Mouse (Mus musculus) urinary bladder, postnatal 36 days (tissue): ENCODE data around the gene Prss44.

Experiments used
- DNase-seq, 2 experiments: peaks; one replicate each; pipeline ENCODE4 v3.0.0; 2022; ENCODE audit warnings: low spot score in 2 of 2, mixed read lengths in 1 of 2

Gene Prss44

GRCm38 (mm10) chr9:110826390-110826789 is 12.6 kb downstream of the Prss44 start, which contains the start of gene Prss43:
TSS of gene Prss43 (plus strand) at chr9:110826690.
- DNase-seq = no peak

DNA sequence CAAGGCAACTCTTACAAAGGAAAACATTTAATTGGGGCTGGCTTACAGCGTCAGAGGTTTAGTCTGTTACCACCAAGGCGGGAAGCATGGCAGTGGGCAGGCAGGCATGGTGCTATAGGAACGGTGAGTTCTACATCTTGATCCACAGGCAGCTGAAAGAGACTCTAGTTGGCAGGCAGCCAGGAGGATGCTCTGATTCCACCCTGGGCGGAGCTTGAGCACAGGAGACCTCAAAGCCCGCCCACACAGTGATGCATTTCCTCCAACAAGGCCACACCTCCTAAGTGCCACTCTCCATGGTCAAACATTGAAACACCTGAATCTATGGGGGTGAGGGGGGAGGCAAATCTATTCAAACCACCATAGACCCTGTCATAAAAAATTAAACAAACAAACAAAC is 19.2 kb downstream of the Prss44 start:
- DNase-seq = no peak

GRCm38 (mm10) chr9:110834411-110834810 is 20.6 kb downstream of the Prss44 start, which contains the start of gene Prss45:
TSS of gene Prss45 (plus strand) at chr9:110834588.
- no peak for DNase-seq

- DNase-seq = no peak
Observed at GRCm38 (mm10) chr9:110834961-110835360, 21.2 kb downstream of the Prss44 start.

GRCm38 (mm10) chr9:110836112-110836511 is 22.3 kb downstream of the Prss44 start:
- no peak for DNase-seq

GRCm38 (mm10) chr9:110840905-110841304 is 27.1 kb downstream of the Prss44 start:
- no peak for DNase-seq

DNA sequence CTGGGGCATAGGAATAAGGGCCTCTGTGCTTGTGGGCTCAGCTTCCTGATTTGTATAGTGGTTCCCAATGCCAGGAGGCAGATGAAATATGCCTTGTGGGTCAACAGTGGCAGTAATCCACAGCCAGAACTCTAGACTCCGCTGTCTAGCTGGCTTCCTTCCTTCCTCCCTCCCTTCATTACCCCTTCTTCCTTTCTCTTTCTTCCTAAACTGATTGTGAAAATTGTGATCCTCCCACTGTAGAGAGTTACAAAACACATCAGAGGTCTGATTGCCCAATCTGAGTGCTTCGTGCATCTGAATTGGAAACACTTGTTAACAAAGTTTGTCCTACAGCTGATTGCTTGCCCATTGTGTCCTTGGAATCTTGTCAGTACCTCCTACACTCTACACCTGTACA is 27.6 kb downstream of the Prss44 start:
- DNase-seq = no peak

DNA sequence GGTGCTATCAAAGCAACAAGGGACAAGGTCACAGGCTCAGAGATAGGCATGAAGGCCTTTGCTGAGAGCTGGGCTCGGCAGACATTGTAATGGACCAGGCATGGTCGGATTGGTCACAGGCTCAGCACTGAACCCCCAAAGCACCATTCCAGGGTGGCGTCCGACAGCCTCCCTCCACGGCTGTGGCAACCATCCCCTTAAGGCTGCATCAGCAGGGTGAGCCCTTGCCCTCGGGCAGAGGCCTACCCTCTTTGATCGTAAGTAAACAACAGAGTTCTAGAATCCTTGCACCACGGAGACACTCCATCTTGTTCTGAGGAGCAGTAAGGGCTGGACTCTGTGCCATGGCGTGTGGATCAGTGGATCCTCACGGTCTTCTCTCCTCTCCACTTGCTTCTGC is 30.4 kb downstream of the Prss44 start, which contains the start of gene Prss46:
Prss46 (plus strand) TSS at position 301 of the 400 bp plus-strand sequence.
- no peak for DNase-seq

- no peak for DNase-seq
Observed at GRCm38 (mm10) chr9:110849162-110849561, 35.4 kb downstream of the Prss44 start.

DNA sequence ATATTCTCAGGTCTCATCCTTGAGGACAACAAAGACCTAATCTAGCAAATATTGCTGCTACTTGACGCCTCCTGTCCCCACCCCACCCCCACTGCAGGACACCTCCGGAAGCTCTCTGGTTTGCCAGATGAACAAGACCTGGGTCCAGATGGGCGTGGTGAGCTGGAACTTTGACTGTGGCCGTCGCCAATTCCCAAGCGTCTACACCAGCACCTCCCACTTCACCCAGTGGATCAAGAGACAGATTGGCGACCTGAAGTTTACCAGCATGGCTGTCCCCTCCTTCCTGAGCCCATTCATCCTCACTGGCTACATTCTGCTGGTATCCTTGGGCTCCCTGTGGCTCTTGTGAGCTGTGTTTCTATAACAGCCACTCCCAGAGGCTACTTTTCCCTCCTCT is 42.1 kb downstream of the Prss44 start:
- no peak for DNase-seq

- DNase-seq = no peak
Observed at GRCm38 (mm10) chr9:110856920-110857319, 43.1 kb downstream of the Prss44 start.

- DNase-seq = no peak
Observed at GRCm38 (mm10) chr9:110857781-110858472, 44.1 kb downstream of the Prss44 start, which contains the start of gene Prss50. TSS of gene Prss50 (plus strand) at chr9:110857967.

- no peak for DNase-seq
Observed at GRCm38 (mm10) chr9:110858523-110858922, 44.7 kb downstream of the Prss44 start.

DNA sequence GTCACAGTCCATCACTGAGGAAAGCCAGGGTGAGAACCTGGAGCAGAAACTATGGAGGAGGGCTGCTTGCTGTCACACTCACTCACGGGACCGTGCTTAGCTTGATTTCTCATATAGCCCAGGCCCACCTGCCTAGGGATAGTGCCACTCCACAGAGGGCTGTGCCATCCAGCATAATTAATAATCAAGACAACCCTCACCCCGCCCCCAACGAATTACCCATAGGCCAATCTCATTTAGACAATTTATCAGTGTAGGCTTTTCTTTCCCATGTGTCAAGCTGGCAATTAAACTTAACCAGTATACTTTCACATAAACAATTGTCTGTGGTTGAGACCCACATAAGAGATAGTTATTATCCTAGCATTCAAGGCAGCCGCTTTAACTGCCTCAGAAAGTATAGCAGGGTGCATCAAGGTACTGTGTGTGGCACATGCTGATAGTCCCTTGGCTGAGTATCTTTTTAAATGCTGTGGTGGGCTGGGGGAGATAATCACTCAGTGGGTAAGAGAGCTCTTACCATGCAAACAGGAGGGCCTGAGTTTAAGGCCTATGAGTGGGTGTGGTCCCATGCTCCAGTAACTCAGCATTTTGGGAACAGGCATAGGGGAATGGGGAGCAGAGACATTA is 45.3 kb downstream of the Prss44 start:
- DNase-seq = no peak

- peak in 1 of 2 experiments; percentile 44 for DNase-seq
Observed at GRCm38 (mm10) chr9:110871030-110871429, 57.2 kb downstream of the Prss44 start.
